Mouse (Mus musculus) liver, embryonic 14.5 days (tissue): Measurements from ENCODE around the gene Inka1.

Experiments used
- CTCF ChIP-seq: IDR thresholded peaks from 2 replicates; pipeline ENCODE4 v1.5.1; 2016; ENCODE audit warnings: antibody characterized with exemption, low read depth, control low read depth
- EP300 ChIP-seq: IDR thresholded peaks from 2 replicates; pipeline ENCODE4 v1.6.1; 2016; ENCODE audit warnings: antibody characterized with exemption, low read depth

GRCm38 (mm10) chr9:108010385-108010784, 24.7 kb upstream of the Inka1 start:
- no peak for TF ChIP-seq CTCF
- no peak for TF ChIP-seq EP300
